Mouse (Mus musculus) MN1 (cell line): ENCODE measurements at regions not wholly inside any gene's neighbourhood (a gene's known extent, or its start where the extent isn't known, plus 50 kb on each side); places are given as distances from the start of the nearest gene placed in this dataset.

Source experiments
- DNase-seq: peaks from one replicate; pipeline ENCODE4 v3.0.0-alpha.2; 2016; ENCODE audit warnings: low spot score

DNA sequence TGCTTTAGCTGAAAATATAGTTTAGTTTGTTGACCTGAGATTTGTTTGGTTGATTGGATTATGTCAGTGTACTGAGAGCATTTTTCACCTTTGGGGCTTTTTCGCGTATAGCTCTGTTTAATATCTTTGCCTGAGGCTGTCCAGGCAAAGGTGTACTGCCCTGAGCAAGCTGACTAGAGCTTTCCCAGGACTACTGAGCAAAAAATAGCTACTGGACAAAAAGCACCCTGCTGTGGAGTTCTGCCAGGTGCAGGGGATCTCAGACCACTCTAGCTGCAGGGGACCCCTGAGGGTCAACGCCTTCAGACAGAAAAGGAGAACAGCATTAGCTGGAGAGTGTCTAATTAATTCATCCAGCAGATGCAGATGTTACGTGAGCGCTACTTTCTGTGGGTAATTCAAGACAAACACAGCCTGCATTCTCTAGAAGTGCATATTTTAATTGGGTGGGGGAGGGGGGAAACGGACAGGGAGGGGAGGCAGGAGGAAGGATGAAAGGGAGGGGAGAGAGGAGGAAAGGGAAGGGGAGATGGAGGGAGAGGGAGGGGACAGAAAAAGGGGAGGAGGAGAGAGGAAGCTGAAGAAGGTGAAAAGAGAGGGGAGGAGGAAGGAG is 61.7 kb downstream of the Thnsl1 start:
- DNase-seq: no peak

- DNase-seq: no peak
These were observed 64.7 kb downstream of the Thnsl1 start for GRCm38 (mm10) chr2:21269989-21270846.

DNA sequence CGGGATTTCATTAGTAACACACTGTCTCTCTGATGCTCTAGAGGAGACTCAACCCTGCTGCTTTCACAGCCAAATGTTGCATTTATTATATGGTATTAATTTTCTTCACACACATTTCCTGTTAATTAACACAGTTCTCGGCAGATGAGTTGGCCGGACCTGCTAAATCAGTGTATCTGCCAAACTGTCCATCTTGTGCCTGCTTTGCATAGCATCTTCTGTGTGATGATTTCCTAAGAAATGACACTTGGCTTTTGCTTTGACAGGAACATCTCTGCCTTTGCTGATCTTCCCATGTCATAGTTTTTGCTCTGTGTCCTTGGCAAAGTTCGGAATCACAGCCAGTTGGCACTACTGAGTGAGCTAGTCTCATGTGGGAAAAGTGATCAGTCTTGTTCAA is 67.9 kb downstream of the Thnsl1 start:
- DNase-seq: no peak

DNA sequence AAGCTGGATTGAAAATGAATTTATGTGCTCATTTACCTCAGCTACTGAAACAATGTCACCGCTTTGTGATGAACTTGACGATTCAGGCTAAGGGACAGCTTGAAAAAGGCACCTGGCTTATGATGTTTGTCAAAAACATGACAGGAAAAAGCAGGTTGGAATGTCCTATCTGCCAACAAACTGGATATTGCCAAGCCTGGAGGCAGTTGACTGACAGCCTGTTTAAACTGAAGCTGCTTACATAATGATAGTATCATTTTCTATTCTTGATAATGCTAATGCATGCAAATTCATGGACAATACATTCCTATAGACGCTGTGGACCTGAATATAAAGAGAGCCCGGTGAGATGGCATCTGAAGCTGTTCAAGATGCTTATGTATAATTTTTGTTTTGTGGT is 69.8 kb downstream of the Thnsl1 start:
- DNase-seq: no peak

- DNase-seq: peak; percentile 51
These were observed 75.4 kb downstream of the Thnsl1 start for GRCm38 (mm10) chr2:21280794-21281420.

- no peak for DNase-seq
These were observed 77.1 kb downstream of the Thnsl1 start for GRCm38 (mm10) chr2:21282505-21283200.

GRCm38 (mm10) chr2:21284881-21285280 is 79.4 kb downstream of the Thnsl1 start:
- DNase-seq: no peak

GRCm38 (mm10) chr2:21287786-21288185 is 79.6 kb upstream of the Gpr158 start:
- DNase-seq: no peak

- DNase-seq: no peak
These were observed 74.6 kb upstream of the Gpr158 start for GRCm38 (mm10) chr2:21292669-21293151.

GRCm38 (mm10) chr2:21294002-21294401 is 73.3 kb upstream of the Gpr158 start:
- DNase-seq: no peak

- no peak for DNase-seq
These were observed 67.7 kb upstream of the Gpr158 start for GRCm38 (mm10) chr2:21299681-21300080.
